Mouse (Mus musculus) cerebellum, adult 2 months (tissue): ENCODE measurements at regions not wholly inside any gene's neighbourhood (a gene's known extent, or its start where the extent isn't known, plus 50 kb on each side); places are given as distances from the start of the nearest gene placed in this dataset.

Source experiments
- CTCF ChIP-seq: fragments of 200-500 bp; IDR thresholded peaks from 2 replicates; pipeline ENCODE4 v1.5.1; 2011; ENCODE audit warnings: low read depth, mild to moderate bottlenecking, control low read depth, low read length, moderate library complexity, borderline replicate concordance; ENCODE audit not compliant: insufficient read depth
- POLR2A ChIP-seq: fragments of 200-500 bp; IDR thresholded peaks from 2 replicates; pipeline ENCODE4 v1.6.1; 2011; ENCODE audit warnings: low read length, control low read depth, borderline replicate concordance; ENCODE audit not compliant: insufficient read depth

DNA sequence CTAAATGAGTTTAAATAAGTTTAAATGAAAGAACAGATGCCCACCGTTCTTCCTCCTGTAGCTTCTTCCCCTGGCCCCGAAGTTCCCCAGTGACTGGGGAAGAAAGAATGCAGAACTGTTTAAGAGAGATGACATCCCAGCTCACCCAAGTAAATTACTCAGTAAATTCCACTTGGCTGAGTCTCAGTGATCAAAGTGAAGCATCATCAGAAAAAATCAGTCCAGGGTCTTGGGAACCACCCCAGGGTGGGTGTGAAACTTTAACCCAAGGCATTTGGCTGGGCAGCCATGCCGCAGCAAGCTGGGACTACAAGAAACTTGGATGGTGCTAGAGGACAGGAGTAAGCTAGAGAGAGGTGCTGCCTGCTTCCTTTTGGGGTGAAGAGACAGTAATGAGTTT is 133.9 kb downstream of the Emx2 start:
- TF ChIP-seq CTCF (no peak), POLR2A (no peak)
